Mouse (Mus musculus) c-Kit-positive CD71-positive TER-119-negative erythroid progenitor cells, embryonic 14.5 days (primary cell): ENCODE measurements around the gene Blnk.

Experiments used
- DNase-seq: peaks from one replicate; pipeline ENCODE4 v3.0.0-alpha.2; 2013; ENCODE audit warnings: low read depth

Blnk gene

GRCm38 (mm10) chr19:40999569-40999968 is 5.2 kb upstream of the Blnk start:
- peak; percentile 40 for DNase-seq

- DNase-seq: no peak
Observed at GRCm38 (mm10) chr19:40998469-40999170, 4.3 kb upstream of the Blnk start.

- no peak for DNase-seq
Observed at GRCm38 (mm10) chr19:40996722-40997121, 2.4 kb upstream of the Blnk start.

GRCm38 (mm10) chr19:40995449-40996401 is 1.4 kb upstream of the Blnk start:
- no peak for DNase-seq

GRCm38 (mm10) chr19:40994911-40995310 is 576 bp upstream of the Blnk start:
- DNase-seq: no peak

- no peak for DNase-seq
Observed at GRCm38 (mm10) chr19:40993356-40993755, 979 bp downstream of the Blnk start.

GRCm38 (mm10) chr19:40992517-40993044 is 1.8 kb downstream of the Blnk start:
- no peak for DNase-seq

- DNase-seq: no peak
Observed at GRCm38 (mm10) chr19:40992096-40992495, 2.2 kb downstream of the Blnk start.

GRCm38 (mm10) chr19:40991626-40992025 is 2.7 kb downstream of the Blnk start:
- DNase-seq: no peak

- DNase-seq: no peak
Observed at GRCm38 (mm10) chr19:40990781-40991343, 3.5 kb downstream of the Blnk start.

- no peak for DNase-seq
Observed at GRCm38 (mm10) chr19:40989961-40990600, 4.3 kb downstream of the Blnk start.

- no peak for DNase-seq
Observed at GRCm38 (mm10) chr19:40988856-40989255, 5.5 kb downstream of the Blnk start.

GRCm38 (mm10) chr19:40984536-40984935 is 9.8 kb downstream of the Blnk start:
- no peak for DNase-seq

- DNase-seq: no peak
Observed at GRCm38 (mm10) chr19:40980671-40981070, 13.7 kb downstream of the Blnk start.

GRCm38 (mm10) chr19:40978026-40978425 is 16.3 kb downstream of the Blnk start:
- DNase-seq: no peak

- no peak for DNase-seq
Observed at GRCm38 (mm10) chr19:40976946-40977917, 17.1 kb downstream of the Blnk start.

- no peak for DNase-seq
Observed at GRCm38 (mm10) chr19:40971273-40971914, 22.9 kb downstream of the Blnk start.

GRCm38 (mm10) chr19:40970775-40971174 is 23.6 kb downstream of the Blnk start:
- no peak for DNase-seq

GRCm38 (mm10) chr19:40970301-40970700 is 24.0 kb downstream of the Blnk start:
- no peak for DNase-seq
